Mouse (Mus musculus) frontal cortex, postnatal 25 days (tissue): ENCODE data around the gene Rfwd3.
A peak's percentile ranks its signal among the peaks of the same experiment; 100 is the strongest.
"Not testable (repeated sequence)": the region's sequence is repeated elsewhere in the genome, so short reads cannot be mapped to it uniquely, and the experiment has no call there.

Experiments used
- DNase-seq, 2 experiments: peaks; one replicate each; pipeline ENCODE4 v3.0.0; 2022; ENCODE audit warnings: low spot score in 2 of 2

Rfwd3 gene

DNA sequence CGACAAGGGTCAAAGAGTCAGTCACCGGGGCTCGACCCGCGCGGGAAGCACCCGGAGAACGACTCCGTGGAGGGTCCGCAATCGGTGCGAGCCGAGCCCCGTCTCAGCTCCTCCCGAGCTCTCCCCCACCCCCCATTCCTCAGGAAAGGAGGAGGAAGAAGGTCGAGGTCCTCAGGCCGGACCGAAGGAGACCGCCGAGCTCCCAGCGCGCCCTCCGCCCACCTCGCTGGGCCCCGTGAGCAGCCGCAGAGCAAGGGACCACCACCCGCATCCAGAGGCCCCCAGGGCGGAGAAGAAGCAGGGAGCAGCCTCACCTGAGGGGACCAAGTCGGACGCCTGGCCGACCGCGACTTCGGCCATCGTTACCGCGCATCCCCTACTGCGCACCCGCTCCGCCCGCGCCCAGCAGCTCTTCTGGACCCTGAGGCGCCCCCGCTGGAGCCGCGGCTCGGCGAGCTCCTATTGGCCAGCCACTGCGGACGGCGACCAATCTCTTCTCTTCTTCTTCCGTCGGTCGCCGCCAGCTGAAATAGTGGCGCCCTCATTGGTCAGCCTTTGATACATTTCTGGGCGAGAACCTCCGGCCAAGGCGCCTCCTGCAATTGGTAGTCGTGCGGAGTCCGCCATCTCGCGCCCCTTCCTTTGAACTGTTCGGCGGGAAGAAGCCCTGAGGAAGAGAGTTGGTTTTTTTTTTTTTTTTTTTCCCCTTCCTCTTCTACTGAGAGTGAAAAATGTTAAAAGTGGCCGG lies at the start of gene Rfwd3:
TSS of gene Rfwd3 (minus strand) at position 402 of the 748 bp plus-strand sequence.
- peak; percentile 89 to 93 for DNase-seq

DNA sequence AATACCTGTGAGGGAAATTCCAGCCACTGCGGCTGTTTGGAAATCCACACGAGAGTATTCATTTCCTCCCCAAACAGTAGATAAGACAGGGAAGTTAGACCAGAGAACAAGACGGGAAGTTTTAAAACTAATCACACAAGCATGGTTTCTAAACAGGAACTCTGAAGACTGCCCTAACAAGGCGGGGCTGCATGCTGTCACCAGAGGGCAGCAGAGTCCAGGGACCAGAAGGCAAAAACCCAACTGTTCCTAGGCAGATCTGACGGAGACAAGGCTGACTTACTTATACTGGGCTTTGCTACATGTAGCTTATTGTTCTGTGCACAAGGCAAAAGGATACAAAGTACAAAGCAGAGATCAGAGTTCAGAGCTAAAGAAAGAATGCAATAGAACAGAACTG lies 43.2 kb upstream of the Rfwd3 start:
- DNase-seq: peak; percentile 69 to 73

DNA sequence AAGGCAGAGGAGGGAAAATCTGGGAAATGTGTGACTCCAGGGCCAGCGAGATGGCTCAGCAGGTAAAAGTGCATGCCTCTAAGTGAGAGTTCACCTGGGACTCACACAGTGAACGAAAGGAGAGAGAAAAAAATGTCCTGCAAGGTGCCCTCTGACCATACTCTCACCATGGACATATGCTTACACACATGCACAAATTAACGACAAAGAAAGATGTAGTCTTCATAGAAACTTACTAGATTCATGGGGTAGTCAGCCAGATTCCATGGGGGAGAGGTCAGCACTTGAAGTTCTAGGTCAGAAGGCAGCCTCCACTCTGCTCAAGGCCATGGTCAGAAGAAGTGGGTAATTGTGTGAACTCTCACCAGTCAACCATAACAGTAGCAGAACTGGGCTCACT lies 40.2 kb upstream of the Rfwd3 start:
- no peak for DNase-seq

DNA sequence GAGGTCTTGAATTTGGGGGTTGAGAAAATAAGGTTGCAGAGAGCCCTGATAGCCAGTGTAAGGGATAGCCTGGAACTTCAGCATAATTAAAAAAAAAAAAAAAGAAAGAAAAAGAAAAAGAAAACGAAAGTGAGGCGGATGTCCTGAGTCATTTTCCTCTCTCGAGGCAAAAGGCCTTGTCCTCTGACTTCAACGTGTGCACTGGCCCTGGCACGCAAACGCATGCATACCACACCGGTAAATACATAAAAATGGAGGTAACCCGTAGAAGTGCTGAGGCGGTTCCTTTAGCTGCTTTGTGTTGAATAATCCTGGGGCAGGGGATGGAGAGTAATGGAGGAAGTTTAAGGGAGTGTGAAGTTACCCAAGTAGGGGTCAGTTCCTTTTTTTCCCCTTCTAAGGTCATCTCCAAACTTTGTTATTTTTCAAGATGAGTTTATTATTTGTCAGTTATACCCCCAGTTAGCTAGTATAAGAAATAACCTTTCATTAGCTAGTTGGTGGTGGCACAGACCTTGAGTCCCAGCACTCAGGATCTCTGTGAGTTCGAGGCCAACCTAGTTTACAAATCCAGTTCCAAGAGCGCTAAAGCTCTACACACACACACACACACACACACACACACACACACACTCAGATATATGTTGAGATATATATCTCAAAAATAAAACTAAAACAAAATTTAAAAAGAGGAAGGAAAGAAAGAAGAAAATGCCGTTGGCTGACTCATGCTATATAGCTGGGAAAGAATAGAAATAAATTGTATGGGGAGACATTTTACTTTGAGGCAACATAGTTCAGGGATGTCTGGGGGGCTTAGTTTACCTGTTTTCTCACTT lies 38.6 kb upstream of the Rfwd3 start:
- DNase-seq: no peak

DNA sequence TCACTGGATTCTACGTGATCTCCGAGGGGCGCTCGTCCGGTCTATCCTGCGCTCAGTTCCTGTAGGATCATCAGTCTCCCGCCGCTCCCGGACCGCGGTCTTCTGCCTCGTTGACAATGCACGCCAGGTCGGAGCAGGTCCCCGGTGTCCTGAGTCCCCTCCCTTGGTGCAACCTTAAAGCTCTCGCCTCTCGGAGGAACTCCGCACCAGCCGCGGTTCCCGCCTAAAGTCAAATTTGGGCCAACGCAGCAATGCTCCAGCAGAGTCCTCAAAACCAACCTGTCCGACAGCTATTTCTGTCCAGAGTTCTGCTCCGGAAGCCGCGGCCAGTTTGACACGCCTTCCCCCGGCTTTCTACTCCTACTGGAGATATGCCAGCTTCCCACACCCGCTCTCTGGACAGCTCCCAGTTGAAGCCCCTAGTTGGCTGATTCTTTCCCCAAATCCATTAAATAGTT lies 37.9 kb upstream of the Rfwd3 start, which contains the start of gene Mlkl:
TSS of gene Mlkl (minus strand) at position 288 of the 458 bp plus-strand sequence.
- no peak for DNase-seq

DNA sequence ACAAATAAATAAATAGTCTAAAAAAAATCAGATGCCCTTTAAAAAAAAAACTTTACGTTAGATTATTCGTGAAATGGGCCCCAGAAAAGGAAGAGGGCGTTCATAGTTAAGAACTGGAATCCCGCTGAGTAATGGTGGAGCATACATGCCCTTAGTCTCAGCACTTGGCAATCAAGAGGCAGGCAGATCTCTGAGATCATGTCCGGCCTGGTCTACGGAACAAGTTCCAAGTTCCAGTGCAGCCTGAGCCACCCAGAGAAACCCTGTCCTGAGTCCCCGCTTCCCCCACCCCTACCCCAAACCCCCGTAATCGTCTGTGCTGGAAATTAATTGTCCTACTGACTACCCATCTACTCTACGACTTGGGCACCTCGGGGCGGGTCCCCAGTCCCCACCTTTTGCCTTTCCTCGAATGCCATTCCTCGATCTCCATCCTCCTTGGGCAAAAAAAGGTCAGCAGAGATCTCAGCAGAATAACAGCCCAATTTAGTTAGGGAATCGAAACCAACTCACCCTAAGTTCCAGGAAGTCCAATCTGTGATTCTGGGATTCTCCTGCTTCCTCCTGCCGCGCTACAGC lies 37.4 kb upstream of the Rfwd3 start:
- no peak for DNase-seq

DNA sequence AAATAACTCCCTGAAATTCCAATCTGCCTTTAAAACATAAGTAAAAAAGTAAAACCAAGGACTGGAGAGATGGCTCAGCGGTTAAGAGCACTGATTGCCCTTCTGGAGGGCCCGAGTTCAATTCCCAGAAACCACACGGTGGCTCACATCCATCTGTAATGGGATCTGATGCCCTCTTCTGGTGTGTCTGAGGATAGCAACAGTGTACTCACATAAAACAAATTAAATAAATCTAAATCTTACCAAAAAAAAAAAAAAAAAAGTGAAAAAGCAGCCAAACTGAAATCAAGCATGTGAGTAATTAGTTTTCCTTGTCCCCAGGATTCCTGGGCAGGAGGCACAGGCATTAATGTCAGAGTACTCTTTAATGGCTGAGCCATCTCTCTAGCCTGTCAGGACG lies 36.7 kb upstream of the Rfwd3 start:
- DNase-seq: no peak

DNA sequence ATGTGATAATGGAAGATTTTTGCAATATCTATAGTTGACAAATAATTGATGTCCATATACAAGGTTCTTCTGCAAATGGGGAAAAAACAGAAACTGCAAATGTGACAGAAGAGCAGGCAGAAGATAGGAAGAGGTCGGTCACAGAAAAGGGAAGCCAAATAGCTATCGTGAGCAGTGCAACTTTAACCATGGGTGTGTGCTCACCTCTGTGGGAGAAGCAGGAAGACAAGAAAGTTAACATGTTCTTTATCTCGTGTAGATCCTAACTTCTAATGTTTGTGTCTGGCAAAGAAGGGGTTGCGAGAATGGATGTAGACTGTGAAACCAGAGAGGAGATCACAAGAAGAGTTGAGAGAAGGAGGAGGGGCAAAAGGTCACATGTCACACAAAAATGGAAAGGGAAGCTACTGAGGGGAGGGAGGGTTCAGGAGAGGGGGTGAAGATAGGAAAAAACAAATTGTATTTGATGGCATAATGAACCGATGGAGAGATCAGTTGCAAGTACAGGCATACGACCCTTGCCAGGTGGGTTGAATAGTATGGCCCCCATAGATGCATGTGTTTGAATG lies 25.3 kb upstream of the Rfwd3 start:
- DNase-seq: no peak

DNA sequence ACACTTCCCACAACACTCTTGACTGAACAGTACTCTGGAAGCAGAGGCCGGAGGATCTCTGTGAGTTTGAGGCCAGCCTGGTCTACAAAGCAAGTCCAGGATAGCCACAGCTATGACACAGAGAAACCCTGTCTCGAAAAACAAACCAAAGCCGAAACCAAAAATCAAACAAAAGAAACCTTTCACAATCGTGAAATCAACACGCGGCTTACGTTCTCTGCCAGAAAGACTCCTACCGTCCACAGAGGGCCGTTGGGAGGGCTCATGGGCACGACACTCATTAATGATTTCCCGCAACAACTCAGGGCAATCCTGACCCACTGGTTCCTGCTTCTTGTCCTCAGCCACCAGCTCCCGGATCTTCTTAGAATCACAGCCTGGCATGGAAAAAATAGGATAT lies 14.7 kb upstream of the Rfwd3 start:
- DNase-seq: no peak

DNA sequence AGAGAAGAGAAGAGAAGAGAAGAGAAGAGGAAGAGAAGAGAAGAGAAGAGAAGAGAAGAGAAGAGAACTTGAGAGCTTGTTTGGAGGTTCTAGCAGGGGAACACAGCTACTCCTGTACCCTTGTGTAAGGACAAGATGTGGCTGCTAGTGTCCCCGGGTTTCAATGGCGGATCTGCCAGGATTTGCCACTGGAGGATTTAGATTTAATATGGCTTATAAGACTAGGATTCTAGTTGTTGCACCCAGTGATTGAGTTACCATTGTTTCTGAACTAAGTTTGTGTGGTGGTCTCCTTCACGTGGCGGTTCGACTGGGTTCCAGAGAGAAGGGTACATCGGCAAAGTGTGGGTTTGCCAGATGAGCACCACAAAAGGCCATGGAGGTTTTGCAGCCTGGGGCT lies 13.9 kb upstream of the Rfwd3 start:
- not testable (repeated sequence) for DNase-seq

DNA sequence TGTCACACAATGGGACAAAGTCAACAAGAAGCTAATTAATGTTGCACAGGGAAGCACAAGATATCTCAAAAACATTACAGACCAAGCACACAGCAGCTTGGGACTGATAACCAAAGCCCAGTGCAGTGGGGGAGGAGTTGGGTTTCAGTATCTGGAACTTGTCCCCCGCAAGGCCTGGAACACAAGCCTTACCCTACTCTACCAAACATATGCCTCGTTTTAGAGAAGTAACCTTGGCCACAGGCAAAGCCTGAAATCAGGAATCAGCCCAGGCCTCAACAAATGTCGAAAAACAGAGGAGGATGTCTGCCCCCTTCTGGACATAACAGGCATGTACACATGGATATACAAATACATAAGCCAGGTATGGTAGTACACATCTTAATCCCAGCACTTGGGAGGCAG lies 12.7 kb upstream of the Rfwd3 start:
- no peak for DNase-seq

DNA sequence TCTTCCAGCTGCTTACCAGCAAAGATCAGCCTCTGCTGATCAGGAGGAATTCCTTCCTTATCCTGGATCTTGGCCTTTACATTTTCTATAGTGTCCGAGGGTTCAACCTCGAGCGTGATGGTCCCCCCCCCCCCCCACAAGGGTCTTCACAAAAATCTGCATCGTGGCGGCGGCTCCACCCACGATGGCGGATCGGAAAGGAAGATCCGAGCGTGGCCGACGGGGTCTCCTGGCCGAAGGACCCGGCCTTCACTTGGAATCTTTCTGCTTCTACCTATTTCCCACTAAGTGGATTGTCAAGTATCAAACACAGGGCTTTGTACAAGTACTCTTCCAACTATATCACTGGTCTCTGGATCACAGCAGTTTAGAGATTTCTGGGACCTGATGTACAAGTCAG lies 10.0 kb upstream of the Rfwd3 start:
- DNase-seq: not testable (repeated sequence)

DNA sequence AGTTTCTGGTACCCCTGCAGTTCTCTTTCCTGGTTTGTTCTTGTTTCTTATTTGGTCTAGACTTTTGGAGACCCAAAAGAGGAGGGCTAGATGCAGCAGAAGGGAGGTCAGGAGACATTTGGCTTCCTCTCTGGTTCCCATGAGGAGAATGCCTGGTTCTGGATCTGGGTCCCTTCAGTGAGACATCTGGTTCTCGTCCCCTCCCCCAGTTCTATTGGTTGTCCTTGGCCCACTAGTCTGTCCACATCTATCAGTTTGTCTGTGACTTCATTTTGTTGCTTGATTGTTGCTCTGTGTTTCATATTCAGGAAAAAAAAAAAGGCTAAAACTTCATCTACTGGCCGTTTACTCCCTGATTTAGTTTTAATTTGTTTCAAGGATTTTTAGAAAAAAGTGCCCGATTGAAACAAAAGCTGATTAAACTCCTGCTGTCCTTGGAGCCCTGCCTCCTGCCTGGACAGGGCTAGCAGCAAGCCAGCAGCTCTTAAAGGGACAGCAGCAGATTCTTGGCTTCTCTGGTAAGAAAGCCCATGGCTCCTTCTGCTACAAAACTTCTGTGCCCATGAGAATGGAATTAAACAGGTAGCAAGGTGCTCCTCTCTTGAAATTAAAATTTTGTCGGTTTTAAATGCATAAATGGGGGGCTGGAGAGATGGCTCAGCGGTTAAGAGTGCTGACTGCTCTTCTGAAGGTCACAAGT lies 5.2 kb upstream of the Rfwd3 start:
- DNase-seq: no peak

DNA sequence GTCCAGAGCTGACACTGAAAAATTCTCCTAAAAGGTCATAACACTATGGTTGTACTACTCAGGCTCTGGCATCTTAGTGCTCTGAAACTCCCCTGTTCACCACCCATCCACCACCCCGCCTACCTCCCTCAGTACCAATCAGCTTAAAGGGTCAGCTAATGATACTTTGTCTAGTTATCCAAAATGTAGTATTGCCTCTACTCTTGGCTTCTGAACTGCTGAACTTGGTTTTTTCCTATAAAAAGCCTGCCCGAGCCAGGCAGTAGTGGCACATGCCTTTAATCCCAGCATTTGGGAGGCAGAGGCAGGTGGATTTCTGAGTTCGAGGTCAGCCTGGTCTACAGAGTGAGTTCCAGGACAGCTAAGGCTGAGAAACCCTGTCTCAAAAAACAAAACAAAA lies 4.3 kb upstream of the Rfwd3 start:
- no peak for DNase-seq

DNA sequence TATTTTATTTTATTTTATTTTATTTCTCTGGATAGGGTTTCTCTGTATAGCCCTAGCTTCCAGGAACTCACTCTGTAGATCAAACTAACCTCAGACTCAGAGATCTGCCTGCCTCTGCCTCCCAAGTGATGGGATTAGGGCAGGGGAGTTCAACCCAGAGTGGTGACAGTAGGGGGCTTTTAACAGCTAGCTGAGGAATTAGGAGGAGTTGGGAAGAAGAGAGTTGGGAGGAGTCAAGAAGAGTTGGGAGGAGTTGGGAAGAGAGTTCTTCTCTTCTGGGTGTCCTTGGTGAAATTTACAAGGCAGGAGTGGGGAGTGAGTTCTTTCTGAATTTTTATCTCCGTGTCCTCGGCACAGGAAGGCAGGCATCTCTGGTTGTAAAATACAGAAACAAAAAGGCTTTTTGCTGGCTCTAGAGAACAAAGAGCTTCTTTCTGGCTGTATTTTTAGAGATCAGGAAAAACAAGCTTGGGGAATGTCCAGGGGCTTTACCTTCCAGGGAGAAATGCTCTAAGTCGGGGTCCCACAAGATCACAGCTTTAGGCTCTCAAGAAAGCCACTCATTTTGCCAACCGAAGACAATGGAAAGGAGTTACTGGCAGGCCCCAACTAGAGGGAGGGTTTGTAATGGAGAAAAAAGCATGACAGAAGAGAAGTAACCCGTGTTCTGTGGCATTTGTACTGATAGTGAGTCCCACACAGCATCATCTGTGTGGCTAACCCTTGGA lies 3.2 kb upstream of the Rfwd3 start:
- DNase-seq: not testable (repeated sequence)

DNA sequence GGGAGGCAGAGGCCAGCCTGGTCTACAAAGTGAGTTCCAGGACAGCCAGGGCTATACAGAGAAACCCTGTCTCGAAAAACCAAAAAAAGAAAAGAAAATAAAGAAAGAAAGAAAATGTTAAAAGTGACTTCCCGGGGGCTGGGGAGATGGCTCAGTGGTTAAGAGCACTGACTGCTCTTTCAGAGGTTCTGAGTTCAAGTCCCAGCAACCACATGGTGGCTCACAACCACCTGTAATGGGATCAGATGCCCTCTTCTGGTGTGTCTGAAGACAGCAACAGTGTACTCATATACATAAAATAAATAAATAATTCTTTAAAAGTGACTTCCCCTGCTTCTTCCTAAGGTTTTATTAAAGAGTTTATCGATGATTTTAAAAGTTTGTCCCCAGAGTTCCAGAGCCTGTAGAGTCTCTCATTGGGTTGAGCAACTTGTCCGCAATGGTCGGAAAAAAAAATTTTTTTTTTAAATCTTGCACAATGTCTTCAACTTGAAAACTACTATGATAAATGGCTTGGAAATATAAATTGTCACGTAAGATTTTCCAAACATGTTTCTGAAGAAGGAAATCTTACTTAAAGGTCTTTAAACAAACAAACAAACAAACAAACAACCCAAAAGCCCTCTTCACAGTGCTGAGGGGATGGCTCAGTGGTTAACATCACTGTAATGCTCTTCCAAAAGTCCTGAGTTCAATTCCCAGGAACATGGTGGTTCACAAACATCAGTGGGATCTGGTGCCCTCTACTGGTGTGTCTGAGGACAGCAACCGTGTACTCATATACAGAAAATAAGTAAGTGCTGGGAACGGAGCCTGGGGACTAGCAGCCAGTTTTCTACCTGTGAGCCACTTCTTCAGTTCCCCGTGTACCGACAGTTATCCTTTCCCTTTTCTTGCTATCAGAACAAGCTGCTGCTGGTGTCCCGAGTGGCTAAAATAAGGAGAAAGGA lies 850 bp upstream of the Rfwd3 start:
- no peak for DNase-seq

DNA sequence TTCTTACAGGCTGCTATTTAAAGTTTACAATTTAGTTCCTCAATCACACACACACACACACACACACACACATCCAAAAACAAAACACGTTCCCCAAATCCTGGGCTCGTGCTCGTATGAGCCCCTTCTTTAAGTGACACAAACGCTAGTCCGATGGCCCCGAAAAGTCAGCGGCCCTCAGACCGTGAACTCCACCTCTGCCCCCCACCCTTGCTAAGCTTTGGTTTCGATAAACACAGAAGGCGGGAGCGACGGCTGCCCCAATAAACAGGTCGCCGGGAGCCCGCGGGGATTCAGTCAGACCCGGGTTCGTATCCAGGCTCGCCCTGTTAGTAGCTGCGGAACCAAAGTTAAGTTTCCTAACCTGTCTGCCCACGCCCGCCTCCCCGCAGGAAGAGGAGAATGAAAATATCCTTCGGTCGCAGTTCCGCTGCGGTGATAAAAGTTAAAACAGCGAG lies 630 bp downstream of the Rfwd3 start:
- DNase-seq: peak; percentile 10 to 13

DNA sequence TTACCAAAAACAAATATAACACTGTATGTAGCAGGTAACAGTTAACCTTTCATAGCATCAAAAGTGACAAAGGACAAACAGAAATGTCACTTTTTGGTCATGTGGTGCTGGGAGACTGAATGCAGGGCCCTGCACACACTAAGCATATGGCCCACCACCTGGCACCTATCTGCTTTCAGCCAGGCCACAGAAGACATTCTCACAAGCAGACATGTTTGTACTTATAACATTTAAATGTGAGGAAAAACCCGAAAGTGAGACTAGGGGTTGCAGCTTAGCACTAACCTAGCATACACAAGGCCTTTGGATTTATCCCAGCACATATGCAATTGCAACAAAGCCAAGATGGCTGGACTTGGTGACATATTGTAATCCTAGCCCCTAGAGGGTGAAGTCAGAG lies 2.0 kb downstream of the Rfwd3 start:
- DNase-seq: no peak

DNA sequence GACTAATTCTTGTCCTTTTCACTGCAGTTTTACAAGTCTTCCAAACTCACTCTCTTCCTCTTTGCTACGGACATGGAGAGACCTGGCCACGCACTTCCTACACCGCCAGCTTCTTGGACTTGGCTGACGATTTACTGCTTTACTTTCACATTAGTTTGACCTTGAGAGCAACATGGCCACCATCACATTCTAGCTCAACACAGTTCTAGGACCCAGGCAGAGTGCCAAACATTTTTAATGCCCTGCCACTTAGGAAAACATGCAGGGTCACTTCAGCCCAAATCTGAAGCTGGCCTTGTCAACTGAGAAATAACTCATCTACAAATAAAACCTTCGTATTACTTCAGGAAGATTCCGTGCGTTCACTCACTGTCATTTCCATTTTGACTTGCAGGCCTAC lies 8.3 kb downstream of the Rfwd3 start:
- DNase-seq: no peak

DNA sequence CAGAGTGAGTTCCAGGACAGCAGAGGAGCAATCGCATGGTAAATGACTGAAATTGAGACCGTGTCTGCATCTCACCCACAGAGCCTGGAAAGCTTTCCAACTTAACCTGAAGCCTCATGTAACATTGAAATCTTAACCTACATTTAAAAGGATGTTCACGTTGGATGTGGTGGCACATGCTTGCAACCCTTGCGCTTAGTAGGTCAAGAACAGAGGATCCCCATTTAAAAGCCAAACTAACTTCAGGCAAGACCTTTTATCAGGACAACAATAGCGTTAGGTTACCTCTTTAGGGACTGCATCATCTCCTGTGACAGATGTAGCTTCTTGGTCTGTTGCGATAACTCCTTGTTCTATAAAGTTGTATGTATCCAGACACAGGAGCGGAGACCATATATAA lies 9.4 kb downstream of the Rfwd3 start:
- no peak for DNase-seq
